Comparison of ENCODE assay signal across 11 mouse cellular contexts in genomic region chr16:66013608-66014007, GRCm38 (mm10).
DNase-seq lines count a peak whose midpoint lies in the region; ATAC-seq lines count a peak whose summit lies in the region.
"Had no signal": no experiment of that assay in that cellular context is flagged by ENCODE, and none has a peak within 500 bp of the region (broad histone marks: within the 10 kb centered on the region; RNA-seq: fewer than 3 reads in every experiment).

No protein-coding gene starts in this region.

- no peak for DNase-seq in forebrain, embryonic 11.5 days (ENCODE audit: low spot score)
- DNase-seq in forebrain, embryonic 10.5 days (ENCODE audit: extremely low spot score, low spot score): no peak
- peak; percentile 87 for DNase-seq in midbrain, embryonic 11.5 days (ENCODE audit: low spot score, missing footprints)
- DNase-seq in midbrain, embryonic 10.5 days (ENCODE audit: low spot score): no peak
- DNase-seq in forelimb bud, embryonic 11.5 days (ENCODE audit: low read depth, low spot score): peak; percentile 51
- DNase-seq in telencephalon, adult 2 months (ENCODE audit: low read depth, low spot score): peak; percentile 5
- no peak for DNase-seq in frontal cortex, postnatal 10 days (ENCODE audit: low spot score in 2 of 2)
- no peak for DNase-seq in gastrocnemius, postnatal 10 days
- DNase-seq: right cerebral cortex, postnatal 25 days had no signal

- H3K9me3 ChIP-seq in forebrain, embryonic 11.5 days (ENCODE audit: control insufficient read depth, low read length): no peaks in the 10 kb centered on the region
- H3K9me3 ChIP-seq in forebrain, embryonic 10.5 days: no peaks in the 10 kb centered on the region
- no peaks in the 10 kb centered on the region for H3K9me3 ChIP-seq in midbrain, embryonic 11.5 days (ENCODE audit: control insufficient read depth, low read length)
- no peaks in the 10 kb centered on the region for H3K9me3 ChIP-seq in midbrain, embryonic 10.5 days (replicated peaks)
- H3K9me3 ChIP-seq: hindbrain, embryonic 15.5 days; liver, embryonic 15.5 days had no signal

- no peaks in the 10 kb centered on the region for H3K36me3 ChIP-seq in forebrain, embryonic 11.5 days (ENCODE audit: control insufficient read depth, insufficient read depth, low read length)
- no peaks in the 10 kb centered on the region for H3K36me3 ChIP-seq in forebrain, embryonic 10.5 days (replicated peaks)
- no peaks in the 10 kb centered on the region for H3K36me3 ChIP-seq in midbrain, embryonic 11.5 days (ENCODE audit: control insufficient read depth, insufficient read depth, low read length)
- H3K36me3 ChIP-seq in midbrain, embryonic 10.5 days: no peaks in the 10 kb centered on the region
- H3K36me3 ChIP-seq: hindbrain, embryonic 15.5 days; liver, embryonic 15.5 days had no signal

- 34% methylated on average over 2 of the region's 2 CpGs for WGBS in forebrain, embryonic 11.5 days
- 26% methylated on average over 2 of the region's 2 CpGs for WGBS in forebrain, embryonic 10.5 days
- 21% methylated on average over 2 of the region's 2 CpGs for WGBS in midbrain, embryonic 11.5 days
- 27% methylated on average over 2 of the region's 2 CpGs for WGBS in midbrain, embryonic 10.5 days

- 0 out of 2 replicates have a peak, but pooled peaks cover 2% of the 10 kb centered on the region for H3K4me1 ChIP-seq in forebrain, embryonic 11.5 days (replicated peaks; ENCODE audit: control insufficient read depth, insufficient read depth, low read length)
- H3K4me1 ChIP-seq in forebrain, embryonic 10.5 days: peaks cover 4% of the 10 kb centered on the region; the same call in 1 of the 2 replicates
- peaks cover 4% of the 10 kb centered on the region; the same call in 1 of the 2 replicates for H3K4me1 ChIP-seq in midbrain, embryonic 11.5 days (ENCODE audit: control insufficient read depth, insufficient read depth, low read length)
- H3K4me1 ChIP-seq in midbrain, embryonic 10.5 days: peaks cover 15% of the 10 kb centered on the region
- H3K4me1 ChIP-seq: hindbrain, embryonic 15.5 days; liver, embryonic 15.5 days had no signal

- no peak overlapping the region for H3K27ac ChIP-seq in forebrain, embryonic 11.5 days (ENCODE audit: low read depth, low read length)
- H3K27ac ChIP-seq in forebrain, embryonic 10.5 days: no peak overlapping the region
- no peak overlapping the region for H3K27ac ChIP-seq in midbrain, embryonic 11.5 days (ENCODE audit: low read depth, low read length)
- H3K27ac ChIP-seq in midbrain, embryonic 10.5 days (replicated peaks): no peak overlapping the region
- H3K27ac ChIP-seq: hindbrain, embryonic 15.5 days; liver, embryonic 15.5 days had no signal

- no peaks in the 10 kb centered on the region for H3K27me3 ChIP-seq in forebrain, embryonic 11.5 days (ENCODE audit: control insufficient read depth, insufficient read depth, low read length)
- no peaks in the 10 kb centered on the region for H3K27me3 ChIP-seq in forebrain, embryonic 10.5 days (ENCODE audit: poor library complexity, severe bottlenecking)
- H3K27me3 ChIP-seq in midbrain, embryonic 11.5 days (ENCODE audit: control insufficient read depth, insufficient read depth, low read length): no peaks in the 10 kb centered on the region
- no peaks in the 10 kb centered on the region for H3K27me3 ChIP-seq in midbrain, embryonic 10.5 days (ENCODE audit: low read depth, poor library complexity, severe bottlenecking)
- H3K27me3 ChIP-seq: hindbrain, embryonic 15.5 days; liver, embryonic 15.5 days had no signal

- no peak overlapping the region for H3K4me2 ChIP-seq in forebrain, embryonic 11.5 days (ENCODE audit: low read depth, low read length, severe bottlenecking)
- no peak overlapping the region for H3K4me2 ChIP-seq in midbrain, embryonic 11.5 days
- H3K4me2 ChIP-seq: hindbrain, embryonic 15.5 days; liver, embryonic 15.5 days had no signal

- H3K9ac ChIP-seq in forebrain, embryonic 11.5 days (ENCODE audit: low read length): no peak overlapping the region
- no peak overlapping the region for H3K9ac ChIP-seq in midbrain, embryonic 11.5 days (ENCODE audit: low read length)
- H3K9ac ChIP-seq: hindbrain, embryonic 15.5 days; liver, embryonic 15.5 days had no signal

- peak; percentile 63 for ATAC-seq in forebrain, embryonic 11.5 days (replicated peaks; ENCODE audit: low FRiP score)
- peak; percentile 70; the same call in 1 of the 2 replicates for ATAC-seq in midbrain, embryonic 11.5 days (ENCODE audit: low FRiP score)

- H3K4me3 ChIP-seq in forebrain, embryonic 11.5 days (ENCODE audit: low read depth, low read length): no peak overlapping the region
- H3K4me3 ChIP-seq in forebrain, embryonic 10.5 days: no peak overlapping the region
- H3K4me3 ChIP-seq in midbrain, embryonic 11.5 days (ENCODE audit: low read depth, low read length): no peak overlapping the region
- no peak overlapping the region for H3K4me3 ChIP-seq in midbrain, embryonic 10.5 days
- H3K4me3 ChIP-seq: hindbrain, embryonic 15.5 days; liver, embryonic 15.5 days had no signal

Comparison
In these comparisons a context has a peak if more than half of its experiments do, and no peak if none do; other contexts are left out.
1. DNase-seq: peak in midbrain, embryonic 11.5 days (single experiment), forelimb bud, embryonic 11.5 days (single experiment) and telencephalon, adult 2 months (single experiment); none in forebrain, embryonic 11.5 days (single experiment), forebrain, embryonic 10.5 days (single experiment), midbrain, embryonic 10.5 days (single experiment), frontal cortex, postnatal 10 days (0 of 2) and gastrocnemius, postnatal 10 days (single experiment).